Mouse (Mus musculus) neural tube, embryonic 12.5 days (tissue): ENCODE measurements around the gene Ppib. TPM values are rescaled to one million over a fixed set of nuclear protein-coding genes. Genes with fewer than 3 reads are reported as not detected.

Experiments used
- ATAC-seq: fragments of 200-750 bp; cut with Nextera tagmentation; 2 replicates; pipeline ENCODE4 v1.8.0; 2017; ENCODE audit warnings: low read depth, mild to moderate bottlenecking, moderate TSS enrichment, moderate library complexity; ENCODE audit not compliant: low FRiP score
- H3K27ac ChIP-seq: fragments of 300-500 bp; sonication (generic); 2 replicates; pipeline ENCODE4 v1.5.1; 2016
- H3K27me3 ChIP-seq: fragments of 300-500 bp; sonication (generic); replicated peaks from 2 replicates; pipeline ENCODE4 v1.6.1; 2016; ENCODE audit warnings: mild to moderate bottlenecking
- H3K36me3 ChIP-seq: fragments of 300-500 bp; sonication (generic); 2 replicates; pipeline ENCODE4 v1.6.1; 2016; ENCODE audit warnings: mild to moderate bottlenecking
- H3K4me1 ChIP-seq: fragments of 300-500 bp; sonication (generic); 2 replicates; pipeline ENCODE4 v1.6.1; 2016
- H3K4me2 ChIP-seq: fragments of 300-500 bp; sonication (generic); replicated peaks from 2 replicates; pipeline ENCODE4 v1.6.1; 2016; ENCODE audit warnings: mild to moderate bottlenecking
- H3K4me3 ChIP-seq: fragments of 300-500 bp; sonication (generic); 2 replicates; pipeline ENCODE4 v1.5.1; 2016
- H3K9ac ChIP-seq: fragments of 300-500 bp; sonication (generic); 2 replicates; pipeline ENCODE4 v1.6.1; 2016; ENCODE audit warnings: mild to moderate bottlenecking
- H3K9me3 ChIP-seq: fragments of 300-500 bp; sonication (generic); 2 replicates; pipeline ENCODE4 v1.6.1; 2016; ENCODE audit warnings: mild to moderate bottlenecking
- WGBS: fragments of 180-500 bp; shearing (Covaris S2); methylation state at CpG from one replicate; pipeline ENCODE4 v1.1.7; 2016; 5-methylcytosine and 5-hydroxymethylcytosine counted together
- polyA plus RNA-seq: library from polyadenylated mRNA; unstranded; fragments of >200 nt; fragmentation: Nextera tagmentation; extraction: Ambion mirVana; gene quantifications from 2 replicates; pipeline ENCODE4 v1.2.1, GENCODE M21; 2016

Gene Ppib
- polyA plus RNA-seq, 1 experiment from 2014 or later, result 452 TPM

- H3K4me3 ChIP-seq, result no peak overlapping the region
- WGBS, result 11% methylated on average over 14 of the region's 14 CpGs
These were observed 18.5 kb downstream of the Ppib start for GRCm38 (mm10) chr9:66078493-66078892.

GRCm38 (mm10) chr9:66080804-66081459, 20.9 kb downstream of the Ppib start:
- Histone ChIP-seq H3K9me3 (no peaks in the 10 kb centered on the region), H3K9ac (no peak overlapping the region), H3K4me2 (no peak overlapping the region), H3K36me3 (peaks cover under 1% of the 10 kb centered on the region; the same call in 1 of the 2 replicates), H3K4me3 (no peak overlapping the region), H3K4me1 (peaks cover 6% of the 10 kb centered on the region; the same call in 1 of the 2 replicates), H3K27ac (no peak overlapping the region), H3K27me3 (no peaks in the 10 kb centered on the region)
- ATAC-seq, result no peak
- WGBS, result 60% methylated on average over 3 of the region's 3 CpGs

More at GRCm38 (mm10) chr9:66078493-66078892, 18.5 kb downstream of the Ppib start:
- ATAC-seq, result no peak
- H3K4me1 ChIP-seq, result peaks cover 6% of the 10 kb centered on the region; the same call in 1 of the 2 replicates
- no peaks in the 10 kb centered on the region for H3K36me3 ChIP-seq
- H3K9me3 ChIP-seq, result 0 out of 2 replicates have a peak, but pooled peaks cover 4% of the 10 kb centered on the region
- H3K4me2 ChIP-seq, result peak overlapping the region; percentile 39
- 0 out of 2 replicates have a peak overlapping the region, but pooled peaks have one; percentile 21 for H3K9ac ChIP-seq
- H3K27me3 ChIP-seq, result no peaks in the 10 kb centered on the region; the same call in 1 of the 2 replicates
- H3K27ac ChIP-seq, result no peak overlapping the region

DNA sequence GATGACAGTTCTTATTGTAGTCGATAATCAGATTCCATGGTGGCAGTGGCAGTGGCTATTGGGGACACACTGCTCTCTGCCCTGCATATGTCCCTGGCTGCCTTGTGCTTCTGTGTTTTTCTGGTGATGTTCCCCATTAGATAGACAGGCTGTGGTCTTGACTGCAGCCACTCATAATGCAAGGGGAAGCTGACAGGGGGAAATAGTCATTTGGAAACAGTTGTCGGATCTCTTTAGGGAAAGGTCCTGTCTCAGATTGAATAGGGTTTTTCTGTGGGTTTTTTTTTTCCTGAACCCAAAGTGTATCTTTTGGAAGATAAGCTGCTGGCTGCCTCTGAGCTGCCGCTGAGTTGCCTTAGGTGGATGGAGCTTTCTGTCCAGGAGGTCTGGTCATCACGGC, 22.0 kb downstream of the Ppib start:
- H3K4me1 ChIP-seq, result peaks cover 6% of the 10 kb centered on the region; the same call in 1 of the 2 replicates
- H3K4me2 ChIP-seq, result no peak overlapping the region
- H3K27ac ChIP-seq, result no peak overlapping the region
- H3K9me3 ChIP-seq, result no peaks in the 10 kb centered on the region
- no peak for ATAC-seq
- no peak overlapping the region for H3K9ac ChIP-seq
- peaks cover 9% of the 10 kb centered on the region for H3K36me3 ChIP-seq
- WGBS, result 92% methylated on average over 4 of the region's 4 CpGs
- H3K4me3 ChIP-seq, result no peak overlapping the region
- no peaks in the 10 kb centered on the region for H3K27me3 ChIP-seq

GRCm38 (mm10) chr9:66084171-66084570, 24.1 kb downstream of the Ppib start:
- Histone ChIP-seq H3K27ac (no peak overlapping the region), H3K36me3 (peaks cover 30% of the 10 kb centered on the region), H3K9me3 (no peaks in the 10 kb centered on the region), H3K9ac (no peak overlapping the region), H3K4me3 (no peak overlapping the region), H3K4me2 (no peak overlapping the region), H3K4me1 (no peaks in the 10 kb centered on the region), H3K27me3 (no peaks in the 10 kb centered on the region)
- ATAC-seq, result no peak
- WGBS, result 96% methylated on average over 3 of the region's 3 CpGs

GRCm38 (mm10) chr9:66087062-66087461, 27.0 kb downstream of the Ppib start:
- no peak overlapping the region for H3K27ac ChIP-seq
- no peak for ATAC-seq

DNA sequence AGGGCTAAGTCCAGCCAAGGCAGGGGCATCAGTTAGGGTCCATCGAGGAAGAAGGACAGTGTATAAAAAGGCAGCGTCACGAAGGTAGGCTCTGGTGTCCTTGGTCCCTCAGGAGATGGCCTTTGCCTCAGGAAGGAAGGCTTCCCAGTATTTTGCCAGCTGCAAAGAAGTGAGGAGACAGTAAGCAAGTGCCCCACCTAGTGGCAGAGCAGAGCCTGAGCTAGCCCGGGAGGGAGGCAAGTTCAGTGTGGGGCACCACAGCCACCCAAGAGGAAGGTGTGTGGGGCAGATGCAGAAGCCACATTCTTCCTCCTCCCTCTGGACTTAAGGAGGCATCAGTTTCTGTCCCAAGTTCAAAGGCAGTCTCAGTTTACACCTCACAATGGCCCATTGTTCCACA, 28.4 kb downstream of the Ppib start:
- H3K9ac ChIP-seq, result no peak overlapping the region
- 55% methylated on average over 4 of the region's 4 CpGs for WGBS
- ATAC-seq, result no peak
- no peak overlapping the region for H3K4me2 ChIP-seq
- H3K36me3 ChIP-seq, result peaks cover 70% of the 10 kb centered on the region
- no peak overlapping the region for H3K4me3 ChIP-seq
- H3K27ac ChIP-seq, result no peak overlapping the region
- no peaks in the 10 kb centered on the region for H3K4me1 ChIP-seq
- H3K9me3 ChIP-seq, result no peaks in the 10 kb centered on the region
- no peaks in the 10 kb centered on the region for H3K27me3 ChIP-seq

More at GRCm38 (mm10) chr9:66087062-66087461, 27.0 kb downstream of the Ppib start:
- H3K9me3 ChIP-seq, result no peaks in the 10 kb centered on the region
- H3K4me1 ChIP-seq, result no peaks in the 10 kb centered on the region
- H3K36me3 ChIP-seq, result peaks cover 56% of the 10 kb centered on the region
- no peaks in the 10 kb centered on the region for H3K27me3 ChIP-seq
- no peak overlapping the region for H3K4me2 ChIP-seq
- H3K4me3 ChIP-seq, result no peak overlapping the region
- no peak overlapping the region for H3K9ac ChIP-seq
- 97% methylated on average over 7 of the region's 7 CpGs for WGBS

DNA sequence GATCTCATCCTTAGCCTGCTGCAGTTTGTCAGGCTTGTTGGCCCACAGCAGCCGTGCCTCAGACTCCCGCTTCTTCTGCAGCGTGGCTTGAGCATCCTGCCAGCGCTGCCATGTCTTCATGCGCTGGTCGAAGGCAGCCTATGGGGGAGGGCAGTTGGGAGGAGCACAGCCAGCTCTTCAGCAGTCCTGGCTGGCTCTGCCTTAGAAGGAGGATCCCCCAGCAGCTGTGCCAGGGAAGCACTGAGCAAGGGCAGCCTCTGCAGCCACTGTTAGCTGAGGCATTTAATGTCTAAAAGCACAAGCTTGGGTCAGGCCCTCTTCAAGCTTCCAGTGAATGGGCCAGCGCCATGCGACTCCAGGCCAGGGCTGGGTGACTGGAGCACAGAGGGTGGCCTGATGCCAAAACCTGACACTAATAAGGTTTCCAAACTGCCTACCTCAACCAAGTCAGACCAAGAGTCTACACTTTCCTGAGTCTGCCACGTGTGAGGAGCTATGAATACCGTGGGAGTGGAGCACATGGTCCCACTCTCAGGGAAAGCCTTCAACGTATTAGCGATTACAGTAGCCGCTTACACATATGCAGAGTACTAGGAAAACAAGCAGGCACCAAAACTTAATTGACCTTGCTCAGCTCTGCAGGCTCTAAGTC, 30.7 kb downstream of the Ppib start:
- no peak for ATAC-seq
- Histone ChIP-seq H3K4me3 (no peak overlapping the region), H3K9me3 (no peaks in the 10 kb centered on the region), H3K4me2 (no peak overlapping the region), H3K36me3 (peaks cover 91% of the 10 kb centered on the region), H3K9ac (no peak overlapping the region), H3K27ac (no peak overlapping the region), H3K27me3 (no peaks in the 10 kb centered on the region), H3K4me1 (no peaks in the 10 kb centered on the region)
- 92% methylated on average over 13 of the region's 13 CpGs for WGBS

DNA sequence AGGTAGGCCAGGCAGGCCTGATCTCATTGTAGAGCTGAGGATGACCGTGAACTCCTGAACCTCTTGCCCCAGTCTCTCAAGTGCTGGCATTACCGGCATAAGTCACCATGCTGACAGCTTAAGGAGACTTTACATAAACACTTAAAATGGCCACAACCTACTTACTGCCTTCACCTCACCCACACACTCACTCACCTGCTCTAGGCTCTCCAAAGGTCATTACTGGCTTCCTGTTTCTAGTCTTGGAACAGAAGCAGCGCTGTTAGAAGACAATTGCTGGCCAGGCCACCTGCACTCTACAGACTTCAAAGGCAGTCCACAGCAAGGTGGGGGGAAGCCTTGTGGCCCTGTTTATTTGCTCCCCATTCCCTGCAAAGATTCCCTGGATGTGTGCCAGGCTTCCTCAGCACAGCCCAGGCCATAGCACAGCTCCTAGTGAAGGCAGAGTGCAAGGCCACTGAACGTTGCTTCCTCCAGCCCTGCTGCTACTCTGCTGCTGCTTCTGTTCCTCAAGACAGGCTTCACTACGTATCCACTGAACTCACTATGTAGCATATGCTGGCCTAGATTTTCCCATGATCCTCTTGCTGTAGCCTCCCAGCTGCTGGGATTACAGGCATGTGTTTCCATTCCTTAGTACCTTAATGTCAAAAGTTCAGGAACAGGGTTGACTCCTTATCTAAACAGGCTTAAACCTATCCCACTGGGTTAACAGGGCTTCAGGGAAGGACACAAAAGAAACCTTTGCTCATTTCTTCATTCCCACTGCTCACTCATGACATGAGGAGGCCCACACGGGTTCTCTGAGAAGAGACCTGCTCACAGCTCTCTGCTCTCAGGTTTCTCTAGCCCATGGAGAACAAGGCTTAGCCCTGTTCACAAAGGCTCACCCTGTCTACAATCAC, 31.6 kb downstream of the Ppib start:
- WGBS, result 84% methylated on average over 6 of the region's 6 CpGs
- peaks cover 91% of the 10 kb centered on the region for H3K36me3 ChIP-seq
- no peak for ATAC-seq

GRCm38 (mm10) chr9:66092664-66093063, 32.6 kb downstream of the Ppib start:
- Histone ChIP-seq H3K4me2 (no peak overlapping the region), H3K9ac (no peak overlapping the region), H3K9me3 (no peaks in the 10 kb centered on the region), H3K36me3 (peaks cover 91% of the 10 kb centered on the region), H3K27ac (no peak overlapping the region), H3K4me1 (no peaks in the 10 kb centered on the region), H3K4me3 (no peak overlapping the region), H3K27me3 (no peaks in the 10 kb centered on the region)
- ATAC-seq, result no peak
- 83% methylated on average over 2 of the region's 2 CpGs for WGBS

More for the DNA sequence above, 31.6 kb downstream of the Ppib start:
- Histone ChIP-seq H3K9me3 (no peaks in the 10 kb centered on the region), H3K9ac (no peak overlapping the region), H3K4me3 (no peak overlapping the region), H3K4me2 (no peak overlapping the region), H3K4me1 (no peaks in the 10 kb centered on the region), H3K27me3 (no peaks in the 10 kb centered on the region), H3K27ac (no peak overlapping the region)

- no peak for ATAC-seq
- Histone ChIP-seq H3K4me1 (no peaks in the 10 kb centered on the region), H3K9ac (no peak overlapping the region), H3K4me2 (no peak overlapping the region), H3K4me3 (no peak overlapping the region), H3K36me3 (peaks cover 88% of the 10 kb centered on the region), H3K9me3 (no peaks in the 10 kb centered on the region), H3K27ac (no peak overlapping the region), H3K27me3 (no peaks in the 10 kb centered on the region)
- 81% methylated on average over 8 of the region's 8 CpGs for WGBS
These were observed 41.6 kb downstream of the Ppib start for GRCm38 (mm10) chr9:66101577-66101976.

GRCm38 (mm10) chr9:66102668-66103067, 42.6 kb downstream of the Ppib start:
- no peak overlapping the region for H3K4me3 ChIP-seq
- no peak for ATAC-seq
- no peak overlapping the region for H3K4me2 ChIP-seq
- no peak overlapping the region for H3K9ac ChIP-seq
- H3K27ac ChIP-seq, result no peak overlapping the region
- H3K36me3 ChIP-seq, result peaks cover 84% of the 10 kb centered on the region
- H3K27me3 ChIP-seq, result no peaks in the 10 kb centered on the region
- H3K9me3 ChIP-seq, result no peaks in the 10 kb centered on the region
- 94% methylated on average over 6 of the region's 6 CpGs for WGBS
- H3K4me1 ChIP-seq, result no peaks in the 10 kb centered on the region

DNA sequence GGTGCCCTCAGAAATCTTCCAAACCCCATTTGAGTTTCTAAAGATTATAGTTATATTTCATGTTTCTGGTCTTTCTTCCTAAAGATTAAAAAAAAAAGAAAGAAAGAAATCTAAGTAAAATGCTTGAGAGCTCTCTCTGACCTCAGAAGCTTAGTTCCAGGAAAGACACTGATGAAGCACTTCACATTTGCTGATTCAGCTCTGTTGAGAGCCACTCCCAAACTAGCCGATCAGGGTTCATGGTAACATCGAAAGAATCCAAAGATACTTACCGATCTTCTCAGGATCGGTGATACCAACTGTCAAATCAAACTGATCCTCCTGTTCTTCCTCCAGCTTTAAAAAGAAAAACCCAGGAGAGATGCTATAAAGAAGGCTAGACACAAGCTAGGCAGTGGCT, 44.6 kb downstream of the Ppib start:
- no peaks in the 10 kb centered on the region for H3K4me1 ChIP-seq
- no peak overlapping the region for H3K4me2 ChIP-seq
- 96% methylated on average over 4 of the region's 4 CpGs for WGBS
- H3K36me3 ChIP-seq, result peaks cover 80% of the 10 kb centered on the region
- no peak overlapping the region for H3K4me3 ChIP-seq
- no peaks in the 10 kb centered on the region for H3K27me3 ChIP-seq
- no peak for ATAC-seq
- no peaks in the 10 kb centered on the region for H3K9me3 ChIP-seq
- H3K9ac ChIP-seq, result no peak overlapping the region
- no peak overlapping the region for H3K27ac ChIP-seq
